Mouse (Mus musculus) thymus, adult 2 months (tissue): ENCODE data around the gene Rabep1.

Source experiments
- CTCF ChIP-seq: fragments of 200-500 bp; IDR thresholded peaks from 2 replicates; pipeline ENCODE4 v1.5.1; 2012; ENCODE audit warnings: mild to moderate bottlenecking, control low read depth, low read length, moderate library complexity, borderline replicate concordance; ENCODE audit not compliant: control insufficient read depth, poor library complexity, insufficient read depth; ENCODE audit errors: extremely low read depth
- POLR2A ChIP-seq: fragments of 200-500 bp; IDR thresholded peaks from 2 replicates; pipeline ENCODE4 v1.6.1; 2012; ENCODE audit warnings: mild to moderate bottlenecking, low read length, control low read depth, moderate library complexity; ENCODE audit not compliant: control insufficient read depth, poor library complexity, insufficient read depth; ENCODE audit errors: extremely low read depth

GRCm38 (mm10) chr11:70954711-70955110, 110.1 kb downstream of the Rabep1 start:
- TF ChIP-seq CTCF (no peak), POLR2A (no peak)
